Mouse (Mus musculus) urinary bladder, adult 18-20 months (tissue): ENCODE data around the gene Copb1.

Experiments used
- DNase-seq, 2 experiments: peaks; one replicate each; pipeline ENCODE4 v3.0.0; 2022; ENCODE audit warnings: low spot score in 2 of 2, mixed read lengths in 2 of 2

Gene Copb1

DNA sequence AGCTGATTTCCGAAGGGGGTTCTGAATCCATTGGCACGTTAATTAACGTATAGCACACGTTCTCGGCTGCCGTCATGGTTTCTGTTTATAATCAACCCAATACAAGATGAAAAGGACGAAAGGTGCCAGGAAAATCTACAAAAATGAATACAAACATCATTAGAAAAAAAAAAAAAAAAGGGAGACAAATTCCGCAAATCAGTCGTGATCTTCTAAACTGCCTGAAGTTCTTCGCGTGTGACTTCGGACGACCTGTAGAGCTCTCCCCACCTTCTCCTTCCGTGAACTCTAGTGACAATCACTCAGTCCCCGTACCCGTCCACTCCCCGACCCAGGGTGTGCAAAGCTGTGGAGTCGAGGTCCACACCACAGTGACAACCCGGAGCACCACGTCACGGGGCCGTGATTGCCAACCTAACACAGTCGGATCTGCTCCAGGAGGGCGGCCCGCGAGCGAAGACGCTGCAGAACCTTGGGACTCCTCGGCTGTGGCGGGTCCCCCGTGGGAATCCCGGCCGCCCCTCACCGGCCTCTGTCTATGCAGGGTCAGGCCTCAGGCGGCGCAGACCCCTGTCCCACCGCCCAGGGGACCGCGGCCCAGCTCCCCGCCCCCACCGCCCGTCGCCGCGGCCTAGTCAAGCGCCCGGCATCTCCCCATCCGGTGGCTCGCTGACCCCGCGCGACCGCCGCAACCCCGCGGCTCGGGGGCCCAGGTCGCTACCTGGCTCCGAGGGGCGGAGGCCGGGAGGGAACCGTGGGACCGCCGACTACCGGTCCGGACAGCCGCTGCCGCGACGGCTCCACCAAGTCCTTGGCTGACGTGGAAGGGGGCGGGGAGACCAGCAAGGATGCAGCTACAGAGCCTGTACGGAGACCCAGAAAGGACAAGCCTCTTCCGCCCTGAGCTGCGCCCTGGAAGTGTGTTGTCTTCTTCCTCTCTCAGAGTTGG, at the start of gene Copb1:
Gene Copb1, minus strand, starts transcription at position 827 of the 949 bp plus-strand sequence.
- DNase-seq = peak; percentile 86 to 92

DNA sequence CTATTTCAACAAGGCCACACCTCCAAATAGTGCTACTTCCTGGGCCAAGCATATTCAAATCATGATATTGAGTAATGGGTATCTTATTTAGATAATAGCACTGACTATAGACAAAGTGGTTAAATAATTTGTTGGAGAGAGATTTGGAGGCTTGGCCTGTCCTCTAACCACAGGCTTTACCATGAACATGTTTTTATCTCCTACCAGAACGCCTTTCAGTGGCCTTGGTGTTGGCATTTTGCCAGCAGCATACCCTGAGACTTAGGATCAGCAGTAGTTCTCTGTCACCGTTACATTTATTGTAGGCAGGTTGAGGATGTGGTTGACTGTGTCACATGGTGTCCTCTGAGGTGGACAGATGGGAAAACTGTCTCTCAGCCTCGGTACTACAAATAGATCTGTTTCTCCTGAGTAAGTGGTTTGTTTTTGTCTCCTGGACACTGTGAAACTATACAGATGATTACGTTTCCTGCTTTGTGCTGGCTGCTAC, 46.8 kb upstream of the Copb1 start:
- DNase-seq = no peak

GRCm38 (mm10) chr7:114300782-114301181, 46.3 kb upstream of the Copb1 start:
- no peak for DNase-seq

DNA sequence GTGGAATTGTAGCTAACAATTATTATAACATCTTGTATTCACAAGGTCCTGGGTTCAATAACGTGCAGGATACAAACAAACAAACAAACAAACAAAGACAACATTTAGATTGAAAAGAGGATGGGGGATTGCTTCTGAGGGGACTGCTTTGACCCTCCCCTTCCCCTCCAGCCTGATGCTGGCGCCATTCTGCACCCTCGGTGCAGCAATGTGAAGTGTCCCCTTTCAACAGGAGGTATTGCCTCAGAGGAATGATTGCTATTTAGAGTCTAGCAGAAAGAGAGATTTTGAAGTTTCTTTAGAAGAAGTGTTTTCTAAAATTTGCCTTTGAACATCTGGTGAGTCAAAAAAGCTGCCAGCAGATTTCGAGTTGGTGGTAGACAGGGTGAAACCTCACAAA, 44.7 kb upstream of the Copb1 start:
- DNase-seq = no peak

- DNase-seq = no peak
Measured at GRCm38 (mm10) chr7:114294698-114295097, 40.2 kb upstream of the Copb1 start.

- no peak for DNase-seq
Measured at GRCm38 (mm10) chr7:114293903-114294302, 39.4 kb upstream of the Copb1 start.

GRCm38 (mm10) chr7:114292501-114292971, 38.0 kb upstream of the Copb1 start:
- peak; percentile 66 to 74 for DNase-seq

DNA sequence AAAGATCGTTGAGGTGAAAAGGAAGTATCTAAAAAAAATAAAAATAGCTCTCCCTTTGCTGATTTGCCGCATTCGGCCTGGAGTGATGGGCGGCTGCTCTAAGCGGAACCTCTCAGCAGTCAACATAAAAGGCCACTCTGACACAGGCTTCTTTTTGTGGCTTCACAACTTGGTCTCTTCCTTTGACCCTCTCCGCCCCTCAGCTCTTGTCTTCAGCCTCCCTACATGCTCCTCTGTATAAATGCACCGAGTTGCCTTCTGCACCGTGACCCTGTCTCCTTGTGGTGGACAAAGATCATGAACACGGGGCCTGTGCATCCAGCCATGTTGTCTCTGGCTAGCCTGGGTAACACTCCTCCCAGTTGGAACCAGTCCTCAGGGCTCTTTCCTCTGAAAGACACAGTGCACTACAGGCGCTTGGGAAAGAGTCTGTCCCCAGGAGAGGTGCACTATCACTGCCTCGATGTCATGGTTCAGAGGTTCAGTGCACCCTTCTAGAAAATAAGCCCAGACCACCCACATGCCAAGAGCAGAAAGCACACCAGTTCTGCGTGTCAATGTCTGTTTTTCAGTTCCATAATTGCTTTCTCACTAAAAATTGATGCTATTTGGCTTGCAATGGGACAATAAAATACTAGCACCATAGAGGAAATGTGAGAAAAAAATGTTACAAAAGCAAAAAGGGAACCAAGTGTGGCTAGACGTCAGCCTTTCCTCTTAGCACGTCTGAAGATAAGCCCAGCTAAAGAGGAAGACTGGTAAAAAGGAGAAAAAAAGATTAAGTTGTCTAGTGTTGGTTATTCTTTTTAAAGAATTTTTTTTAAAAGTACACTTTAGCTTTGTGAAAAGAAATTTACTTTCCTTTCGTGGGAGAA, 37.2 kb upstream of the Copb1 start:
- no peak for DNase-seq

DNA sequence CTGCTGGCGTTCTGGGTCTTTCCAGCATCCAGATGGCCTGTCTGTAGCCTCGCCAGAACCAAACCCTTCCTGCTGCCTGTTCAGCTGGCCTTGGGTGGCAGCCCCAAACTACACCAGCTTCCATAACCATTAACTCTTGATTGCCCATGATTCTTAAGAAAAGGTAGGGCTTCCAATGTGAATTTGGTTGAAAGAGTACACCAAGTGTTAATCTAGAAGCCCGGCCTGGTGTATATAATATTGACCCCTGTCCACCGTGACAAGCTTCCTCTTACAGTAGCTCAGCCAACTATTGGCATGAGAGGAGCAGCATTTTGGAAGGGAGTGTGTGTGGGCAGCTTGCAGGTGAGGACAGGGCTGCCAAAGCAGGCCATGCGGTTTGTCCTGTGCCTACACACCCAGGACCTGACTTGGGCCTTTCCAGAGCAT, 35.6 kb upstream of the Copb1 start:
- no peak for DNase-seq

GRCm38 (mm10) chr7:114284296-114284910, 29.9 kb upstream of the Copb1 start:
- DNase-seq = no peak

DNA sequence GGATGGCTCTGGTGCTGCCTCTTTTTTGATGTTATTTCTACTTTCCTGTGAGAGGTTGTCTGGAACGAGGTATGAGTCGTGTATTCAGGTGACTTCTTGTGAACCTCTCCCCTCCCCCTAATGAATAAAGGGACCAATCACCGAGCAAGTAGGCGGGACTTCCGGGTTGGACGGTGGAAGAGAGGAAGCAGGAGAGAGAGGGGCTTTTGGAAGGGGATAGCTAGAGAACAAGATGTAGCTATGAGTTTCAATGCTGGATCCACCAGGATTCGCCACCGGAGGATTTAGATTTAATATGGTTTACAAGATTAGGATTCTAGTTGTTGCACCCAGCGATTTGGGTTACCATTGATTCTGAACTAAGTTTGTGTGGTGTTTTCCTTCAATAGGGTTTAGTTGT, 28.5 kb upstream of the Copb1 start:
- DNase-seq = no peak

DNA sequence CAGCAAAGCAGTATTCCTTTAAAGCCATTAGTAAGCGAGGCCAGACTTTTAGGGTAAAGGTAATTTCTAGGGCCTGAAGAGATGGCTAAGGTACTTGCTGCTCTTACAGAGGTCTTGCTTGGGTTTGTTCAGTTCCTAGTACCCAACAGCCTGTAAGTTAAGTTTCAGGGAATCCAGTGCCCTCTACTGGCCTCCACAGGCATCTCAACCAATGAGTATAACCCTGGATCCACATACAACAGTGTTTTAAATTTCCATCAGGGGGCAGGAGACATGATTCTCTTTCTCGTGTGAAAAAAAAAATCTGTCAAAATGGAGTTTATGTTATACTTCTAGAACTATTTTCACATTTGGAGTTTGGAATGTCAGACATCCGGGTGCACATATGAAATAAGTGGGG, 27.2 kb upstream of the Copb1 start:
- DNase-seq = no peak

- peak; percentile 93 to 97 for DNase-seq
Measured at GRCm38 (mm10) chr7:114276005-114276752, 21.7 kb upstream of the Copb1 start, which contains the start of gene Psma1. Gene Psma1 (minus strand): TSS chr7:114276118.

DNA sequence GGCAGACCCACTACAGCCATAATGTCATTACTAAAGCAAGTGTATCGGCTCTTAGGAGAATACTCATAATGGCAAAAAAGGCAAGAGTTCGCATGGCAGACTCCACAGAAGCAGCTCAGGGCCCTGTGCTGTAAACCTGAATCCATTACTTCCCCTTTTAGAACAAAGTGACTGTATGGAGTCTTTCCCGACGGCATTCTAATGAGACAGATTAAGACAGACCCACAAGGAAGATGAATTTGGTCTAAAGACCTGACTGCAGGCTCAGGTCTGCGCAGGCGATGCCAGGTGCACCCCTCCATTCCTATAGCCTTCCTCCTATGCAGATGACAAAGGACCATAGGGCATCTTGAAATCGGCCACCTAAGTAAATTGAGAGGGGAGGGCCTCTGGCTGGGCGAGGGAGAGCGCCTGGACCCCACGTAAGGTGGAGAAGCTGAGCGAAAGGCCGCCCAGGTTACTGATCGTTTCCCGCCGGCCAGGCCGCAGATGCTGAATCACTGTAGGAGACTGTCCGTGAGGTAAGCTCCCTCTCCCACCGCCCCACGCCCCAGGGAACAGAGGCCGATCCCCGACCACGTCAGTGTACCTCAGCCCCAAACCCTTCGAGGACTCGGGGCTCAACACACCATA, 21.0 kb upstream of the Copb1 start:
- no peak for DNase-seq

DNA sequence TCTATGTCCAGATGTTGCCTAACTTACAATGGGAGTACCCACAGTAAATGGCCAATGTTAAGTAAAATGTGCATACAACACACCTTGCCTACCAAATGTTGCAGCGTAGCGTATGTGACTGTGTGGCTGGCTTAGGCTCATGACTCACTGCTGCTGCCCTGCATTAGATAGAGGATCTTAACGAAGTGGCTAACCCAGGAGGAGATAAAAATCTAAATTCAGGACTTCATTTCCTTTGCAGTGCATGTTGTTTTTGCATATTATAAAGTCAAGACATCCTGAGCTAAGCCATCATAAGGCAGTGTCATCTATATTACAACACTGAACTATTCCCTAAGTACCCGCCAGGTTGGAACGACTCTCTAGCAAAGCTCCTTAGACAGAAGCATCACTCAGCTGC, 13.9 kb upstream of the Copb1 start:
- no peak for DNase-seq

GRCm38 (mm10) chr7:114251684-114252083, 2.8 kb downstream of the Copb1 start:
- DNase-seq = no peak

DNA sequence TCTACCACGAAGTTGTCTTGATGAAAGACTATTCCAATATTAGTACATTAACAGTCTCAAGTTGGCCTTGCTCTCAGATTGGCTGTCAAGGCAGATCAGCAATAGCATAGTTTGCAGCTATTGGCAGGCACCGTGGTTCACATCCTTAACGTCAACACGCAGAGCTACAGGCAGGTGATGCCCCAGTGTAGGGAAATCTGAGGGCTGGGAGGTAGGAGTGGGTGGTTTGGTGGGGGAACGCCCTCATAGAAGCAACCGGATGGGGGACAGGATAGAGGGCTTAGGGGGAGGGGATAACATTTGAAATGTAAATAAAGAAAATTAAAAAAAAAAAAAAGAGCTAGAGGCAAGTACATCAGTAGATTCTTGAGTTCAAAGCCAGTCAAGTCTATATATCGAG, 20.5 kb downstream of the Copb1 start:
- DNase-seq = no peak

DNA sequence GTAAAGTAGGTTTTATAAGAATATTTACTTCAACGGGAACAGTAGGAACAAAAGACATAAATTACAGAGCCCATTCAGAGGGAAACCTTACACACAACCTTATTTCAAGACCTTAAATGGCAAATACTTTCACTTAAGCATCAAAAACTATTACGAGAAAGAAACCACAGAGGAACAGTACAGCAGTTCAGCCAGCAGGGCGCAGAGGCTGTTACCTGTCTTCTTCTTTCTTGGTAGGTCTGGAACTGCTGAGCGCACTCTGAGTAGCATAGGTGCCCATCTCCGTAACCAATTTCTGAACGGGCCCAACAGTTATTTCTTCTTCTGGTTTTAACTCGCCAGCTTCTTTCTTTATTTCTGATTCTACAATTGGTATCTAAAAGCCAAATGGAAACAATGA, 21.5 kb downstream of the Copb1 start:
- DNase-seq = no peak

GRCm38 (mm10) chr7:114231857-114232256, 22.7 kb downstream of the Copb1 start:
- DNase-seq = no peak

DNA sequence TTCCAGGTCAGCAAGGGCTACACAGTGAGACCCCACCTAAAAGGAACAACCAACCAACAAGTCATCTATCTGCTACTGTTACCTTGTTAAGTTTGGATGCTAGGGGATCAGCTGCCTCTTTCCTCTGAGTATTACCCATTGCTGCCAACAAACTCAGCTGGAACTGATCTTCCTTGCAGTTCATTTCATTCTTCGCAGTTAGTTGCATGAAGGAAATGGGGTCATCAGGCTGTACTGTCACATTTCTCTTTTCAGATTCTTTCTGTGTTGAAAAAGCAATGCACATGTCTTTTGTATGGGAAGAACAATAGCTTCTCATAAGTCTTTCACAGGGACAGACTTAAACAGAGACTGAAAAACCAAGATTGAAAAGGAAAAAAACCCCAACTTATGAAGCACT, 28.0 kb downstream of the Copb1 start:
- no peak for DNase-seq
